Mouse (Mus musculus) adipocyte (in vitro differentiated cells): ENCODE results near the gene Gmfg.

Source experiments
- DNase-seq: peaks from one replicate; pipeline ENCODE4 v3.0.0-alpha.2; 2016; ENCODE audit warnings: low spot score

Gene Gmfg

DNA sequence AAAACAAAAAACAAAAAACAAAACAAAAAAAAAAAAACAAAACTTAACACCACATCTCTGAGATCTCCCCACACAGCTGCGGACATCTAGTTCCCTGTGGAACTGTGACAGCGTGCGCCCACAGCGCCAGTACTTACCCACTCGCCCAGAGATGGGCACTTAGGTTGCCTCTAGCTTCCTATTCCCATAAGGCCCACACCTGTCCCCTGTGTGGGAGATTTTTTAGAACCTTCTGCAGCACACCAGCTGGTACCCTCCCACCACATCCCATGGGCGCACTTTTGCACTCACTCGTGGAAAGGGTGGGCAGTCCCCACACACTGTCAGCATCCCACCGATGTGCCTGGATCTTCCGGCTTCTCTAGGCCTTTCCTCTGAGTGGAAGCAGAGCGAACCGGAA is 45.6 kb downstream of the Gmfg start:
- no peak for DNase-seq

DNA sequence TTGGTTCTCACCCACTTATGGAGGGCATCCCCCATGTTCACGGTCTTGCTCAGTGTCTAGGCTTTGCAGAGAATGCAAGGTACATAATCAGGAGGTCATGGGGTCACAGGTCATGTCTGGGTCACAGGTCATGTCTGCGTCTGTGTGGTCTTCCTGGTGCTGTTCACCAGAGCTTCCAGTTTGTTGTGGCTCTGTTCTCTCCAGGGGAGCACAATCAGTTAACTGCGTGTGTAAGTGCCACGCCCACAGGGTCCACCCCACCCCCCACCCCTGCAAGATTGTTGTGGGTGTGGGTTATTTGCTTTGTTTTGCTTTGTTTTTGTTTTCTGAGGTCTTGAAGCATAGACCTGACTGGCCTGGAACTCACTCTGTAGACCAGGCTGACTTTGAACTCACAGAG is 46.9 kb downstream of the Gmfg start:
- DNase-seq, result no peak

DNA sequence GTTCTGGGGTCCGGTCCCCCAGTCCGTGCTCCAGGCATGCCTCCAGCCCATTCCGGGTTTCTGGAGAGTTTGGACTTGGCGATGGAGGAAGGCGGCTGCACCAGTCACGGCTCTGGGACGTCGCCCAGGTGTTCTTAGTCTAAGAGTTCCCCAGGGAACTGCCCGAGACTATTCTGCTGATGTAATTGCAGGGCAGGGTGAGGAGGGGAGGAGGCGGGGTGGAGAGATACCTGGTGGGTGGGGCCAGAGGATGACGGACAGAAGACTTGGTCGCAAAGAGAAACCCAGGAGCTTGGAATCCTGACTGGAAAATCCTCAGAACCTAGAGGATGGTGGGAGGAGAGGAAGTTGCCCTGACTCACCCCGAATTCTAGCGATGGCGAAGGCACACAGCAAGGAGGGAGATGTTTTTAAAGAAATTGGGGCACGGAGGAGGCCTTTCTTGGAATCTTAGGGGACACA is 50.8 kb downstream of the Gmfg start:
- no peak for DNase-seq

DNA sequence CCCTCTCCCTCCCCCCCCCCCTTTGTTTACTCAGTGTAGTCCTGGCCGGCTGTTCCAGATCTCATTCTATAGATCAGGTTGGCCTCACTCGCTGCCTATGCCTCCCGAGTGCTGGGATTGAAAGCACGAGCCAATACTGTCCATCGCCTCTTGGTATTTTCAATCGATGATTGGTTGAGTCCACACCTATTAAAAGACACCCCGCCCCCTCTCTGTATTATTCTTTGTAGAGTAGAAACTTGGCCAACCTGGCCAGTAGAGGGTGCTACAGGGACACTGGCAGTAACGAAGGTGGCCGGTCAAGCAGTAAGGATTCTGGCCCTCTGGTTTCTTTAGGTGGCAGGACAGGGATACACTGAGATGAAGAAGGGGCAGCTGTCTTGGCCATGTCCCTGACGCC is 53.2 kb downstream of the Gmfg start:
- no peak for DNase-seq

DNA sequence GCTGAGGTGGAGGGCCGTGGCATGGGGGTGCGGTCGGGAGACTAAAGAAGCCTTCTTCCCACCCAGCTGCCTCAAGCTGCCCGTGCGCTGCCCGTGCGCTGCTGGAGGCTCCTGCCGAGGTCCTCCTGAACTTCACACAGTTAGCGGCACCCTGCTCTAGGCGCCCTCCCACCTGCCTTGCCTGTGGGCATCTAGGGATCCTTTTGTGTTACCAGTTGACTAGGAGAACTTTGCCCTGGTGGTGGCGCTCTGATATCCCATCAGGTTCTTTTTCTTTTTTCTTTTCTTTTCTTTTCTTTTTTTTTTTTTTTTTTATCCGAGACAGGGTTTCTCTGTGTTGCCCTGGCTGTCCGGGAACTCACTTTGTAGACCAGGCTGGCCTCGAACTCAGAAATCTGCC is 53.7 kb downstream of the Gmfg start:
- no peak for DNase-seq

DNA sequence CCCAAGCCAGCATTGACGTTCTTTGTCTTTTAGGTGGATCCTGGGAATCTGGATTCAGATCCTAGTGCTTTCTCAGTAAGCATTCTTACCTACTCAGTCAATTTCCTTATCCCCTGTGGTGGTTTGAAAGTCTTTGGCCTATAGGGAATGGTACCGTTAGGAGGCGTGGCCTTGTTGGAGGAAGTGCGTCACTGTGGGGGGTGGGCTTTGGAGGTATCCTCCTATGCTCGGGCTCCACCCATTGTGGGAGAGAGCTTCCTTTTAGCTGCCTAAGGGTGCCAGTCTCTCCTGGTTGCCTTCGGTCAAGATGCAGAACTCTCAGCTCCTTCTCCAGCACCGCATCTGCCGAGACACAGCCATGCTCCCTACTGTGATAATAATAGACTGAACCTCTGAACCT is 55.1 kb downstream of the Gmfg start:
- no peak for DNase-seq

DNA sequence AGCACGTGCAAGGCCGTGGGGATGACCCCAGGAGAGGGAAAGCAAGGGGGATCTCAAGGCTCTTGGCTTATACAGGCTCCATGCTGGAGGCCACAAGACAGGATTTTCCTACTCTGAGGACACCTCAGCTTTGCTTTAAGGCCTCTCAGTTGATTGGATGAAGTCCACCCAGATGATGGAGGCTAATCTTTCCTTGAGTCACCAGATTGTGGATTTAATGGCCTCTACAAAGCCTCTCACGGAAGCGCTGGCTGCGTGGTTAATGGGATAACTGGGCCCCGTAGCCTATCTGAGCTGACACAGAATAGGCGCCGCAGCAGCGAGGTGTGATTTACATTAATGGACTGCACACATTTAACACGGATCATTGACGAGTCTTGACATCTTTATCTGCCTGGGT is 58.2 kb downstream of the Gmfg start:
- DNase-seq, result no peak
